7 mouse cellular contexts compared by ENCODE assay signal in the genomic region with DNA sequence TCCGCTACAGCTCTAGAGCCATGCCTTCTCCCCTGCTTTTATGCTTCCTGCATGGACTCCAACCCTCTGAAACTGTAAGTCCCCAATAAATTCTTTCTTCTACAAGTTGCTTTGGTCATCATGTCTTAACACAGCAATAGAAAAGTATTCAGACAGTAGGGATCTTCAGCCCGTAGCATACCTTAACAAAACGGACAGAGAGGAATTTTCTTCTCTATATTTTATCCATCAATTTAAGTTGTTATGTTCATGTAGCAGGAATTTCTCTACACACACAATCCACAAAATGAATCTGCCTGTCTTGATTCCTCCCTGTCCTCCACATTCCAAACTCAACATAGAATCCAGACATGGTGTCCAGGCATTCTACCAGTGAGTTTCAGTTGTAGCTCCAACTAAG. TPM values are rescaled to one million over a fixed set of nuclear protein-coding genes. Genes with fewer than 3 reads are reported as not detected.
A peak's percentile ranks its signal among the peaks of the same experiment; 100 is the strongest.
DNase-seq lines count a peak whose midpoint lies in the region; ATAC-seq and TF ChIP-seq lines count a peak whose summit lies in the region.

A gene (minus strand): TSS at position 101 of the 400 bp plus-strand sequence.

- H3K9ac ChIP-seq in limb, embryonic 12.5 days (replicated peaks), result no peak within 1 kb of the TSS

- DNase-seq in Patski (ENCODE audit: low read depth, low spot score), result no peak
- DNase-seq in adrenal gland, postnatal 10 days, result no peak
- no peak for DNase-seq in hindbrain, embryonic 10.5 days (ENCODE audit: low spot score)
- no peak for DNase-seq in thymus, postnatal 36 days
- no peak for DNase-seq in spleen, adult 18-20 months
- DNase-seq in ovary, postnatal 10 days (ENCODE audit: low spot score), result no peak

- no peak for ATAC-seq in Patski
- ATAC-seq in limb, embryonic 12.5 days (ENCODE audit: insufficient number of reproducible peaks, insufficient read depth, low FRiP score, low TSS enrichment, low read depth), result no peak

- H3K27me3 ChIP-seq in Patski, result no peaks in the 10 kb centered on the region
- H3K27me3 ChIP-seq in hindbrain, embryonic 10.5 days (ENCODE audit: insufficient read depth, poor library complexity, severe bottlenecking), result peaks cover 57% of the 10 kb centered on the region
- H3K27me3 ChIP-seq in limb, embryonic 12.5 days, result peaks cover 60% of the 10 kb centered on the region

- 90% methylated on average over 3 of the region's 3 CpGs for WGBS in hindbrain, embryonic 10.5 days
- over 99% methylated on average over 3 of the region's 3 CpGs for WGBS in limb, embryonic 12.5 days

- peak within 1 kb of the TSS; percentile 87 for H3K27ac ChIP-seq in hindbrain, embryonic 10.5 days
- no peak within 1 kb of the TSS for H3K27ac ChIP-seq in limb, embryonic 12.5 days

- CTCF ChIA-PET in Patski (lab: Charles Lee), result interaction anchor here (1.3 to 1.7 kb wide), 2 partner anchors 128 to 238 kb away, joined by 4 to 5 read pairs; no protein-coding TSS in a partner anchor

- no peak for TF ChIP-seq CTCF in Patski (IDR thresholded peaks at IDR 0.05)

- in situ Hi-C loops in Patski (cut with MboI; ENCODE audit: low pct_unique_long_range_greater_than_20kb), result no loop called here

- H3K9me3 ChIP-seq in hindbrain, embryonic 10.5 days, result no peaks in the 10 kb centered on the region; the same call in 1 of the 2 replicates
- no peaks in the 10 kb centered on the region for H3K9me3 ChIP-seq in limb, embryonic 12.5 days

- peaks cover 43% of the 10 kb centered on the region for H3K4me1 ChIP-seq in hindbrain, embryonic 10.5 days (replicated peaks)
- H3K4me1 ChIP-seq in limb, embryonic 12.5 days (replicated peaks), result peaks cover 22% of the 10 kb centered on the region

- H3K36me3 ChIP-seq in hindbrain, embryonic 10.5 days, result no peaks in the 10 kb centered on the region
- H3K36me3 ChIP-seq in limb, embryonic 12.5 days, result no peaks in the 10 kb centered on the region

- H3K4me2 ChIP-seq in limb, embryonic 12.5 days, result no peak within 1 kb of the TSS

- POLR2A ChIA-PET in Patski (lab: Charles Lee), result interaction anchor here (1.0 kb wide), 1 partner anchor 48 kb away, joined by 3 read pairs; no protein-coding TSS in a partner anchor

- H3K4me3 ChIP-seq in hindbrain, embryonic 10.5 days, result peak within 1 kb of the TSS; percentile 59; the same call in 1 of the 2 replicates
- peak within 1 kb of the TSS; percentile 41; the same call in 1 of the 2 replicates for H3K4me3 ChIP-seq in limb, embryonic 12.5 days (replicated peaks)

RNA-seq across cellular contexts. Expression of the gene that starts here (rescaled TPM):
- 30.7 TPM for polyA plus RNA-seq in Patski (2021)
- total RNA-seq in adrenal gland, postnatal 10 days (2021), result 10 to 100 TPM; 53.1 to 58.5 TPM
- 65.9 and 87.0 TPM in 2 replicates for polyA plus RNA-seq in hindbrain, embryonic 10.5 days (2016; fragmentation: Nextera tagmentation; extraction: Ambion mirVana)
- polyA plus RNA-seq in limb, embryonic 12.5 days (2016; fragmentation: Nextera tagmentation; extraction: Ambion mirVana), result 17.8 and 18.5 TPM in 2 replicates
